Mouse (Mus musculus) lung, adult 18-20 months (tissue): ENCODE measurements around the gene Golgb1.

ENCODE experiments used
- DNase-seq, 2 experiments: peaks; one replicate each; pipeline ENCODE4 v3.0.0; 2022; ENCODE audit warnings: mixed read lengths in 2 of 2

The Golgb1 gene

GRCm38 (mm10) chr16:36946459-36947159 lies 71.7 kb downstream of the Golgb1 start:
- DNase-seq, result no peak

- DNase-seq, result no peak
These were observed 72.8 kb downstream of the Golgb1 start for GRCm38 (mm10) chr16:36947646-36948197.

GRCm38 (mm10) chr16:36949614-36950336 lies 74.8 kb downstream of the Golgb1 start:
- no peak for DNase-seq

DNA sequence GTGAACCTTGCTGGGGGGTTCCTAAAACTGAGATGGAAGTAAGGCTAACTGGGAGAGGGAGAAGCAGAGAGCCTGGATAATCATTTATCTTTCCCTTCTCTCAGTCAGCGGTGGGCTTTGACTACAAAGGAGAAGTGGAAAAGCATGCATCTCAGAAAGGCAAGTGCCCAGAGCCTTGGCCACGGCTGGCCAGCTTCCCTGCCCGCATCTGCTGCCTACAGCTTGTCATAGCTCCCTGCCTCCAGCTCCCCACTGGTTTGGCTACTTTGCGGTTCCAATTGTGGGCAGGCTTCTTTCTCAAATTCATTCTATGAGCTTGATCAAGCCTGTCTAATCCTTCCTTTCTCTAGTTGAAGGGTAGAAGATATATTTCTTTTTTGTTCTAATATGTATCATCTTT lies 76.1 kb downstream of the Golgb1 start:
- DNase-seq, result no peak

DNA sequence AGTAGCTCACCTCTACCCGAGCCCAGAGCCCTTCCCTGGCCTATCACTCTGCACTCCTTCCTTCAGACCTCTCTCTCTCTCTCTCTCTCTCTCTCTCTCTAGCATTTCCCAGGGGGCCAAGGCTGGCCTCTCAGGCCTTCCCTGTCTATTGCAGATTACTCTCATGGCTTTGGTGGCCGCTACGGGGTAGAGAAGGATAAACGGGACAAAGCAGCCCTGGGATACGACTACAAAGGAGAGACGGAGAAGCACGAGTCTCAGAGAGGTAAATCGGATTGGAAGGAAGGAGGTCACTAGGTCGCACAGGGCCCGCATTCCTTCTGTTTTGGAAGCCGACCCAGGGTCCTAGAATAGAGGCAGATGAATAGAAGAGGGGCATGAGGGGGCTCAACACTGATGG lies 80.2 kb downstream of the Golgb1 start:
- no peak for DNase-seq

DNA sequence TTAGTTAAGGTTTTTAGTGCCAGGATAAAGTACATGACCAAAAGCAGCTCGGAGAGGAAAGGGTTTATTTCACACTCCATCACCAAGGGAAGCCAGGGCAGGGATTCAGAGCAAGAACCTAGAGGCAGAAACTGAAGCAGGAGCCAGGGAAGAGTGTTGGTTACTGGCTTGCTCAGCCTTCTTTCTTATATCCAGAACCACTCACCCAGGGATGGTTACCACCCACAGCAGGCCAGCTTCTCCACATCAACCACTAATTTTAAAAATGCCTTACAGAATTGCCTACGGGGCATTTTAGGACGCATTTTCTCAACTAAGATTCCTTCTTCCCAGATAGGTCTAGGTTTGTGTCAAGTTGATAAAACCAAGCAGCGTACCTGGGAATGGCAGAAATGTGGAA lies 88.5 kb downstream of the Golgb1 start:
- no peak for DNase-seq

DNA sequence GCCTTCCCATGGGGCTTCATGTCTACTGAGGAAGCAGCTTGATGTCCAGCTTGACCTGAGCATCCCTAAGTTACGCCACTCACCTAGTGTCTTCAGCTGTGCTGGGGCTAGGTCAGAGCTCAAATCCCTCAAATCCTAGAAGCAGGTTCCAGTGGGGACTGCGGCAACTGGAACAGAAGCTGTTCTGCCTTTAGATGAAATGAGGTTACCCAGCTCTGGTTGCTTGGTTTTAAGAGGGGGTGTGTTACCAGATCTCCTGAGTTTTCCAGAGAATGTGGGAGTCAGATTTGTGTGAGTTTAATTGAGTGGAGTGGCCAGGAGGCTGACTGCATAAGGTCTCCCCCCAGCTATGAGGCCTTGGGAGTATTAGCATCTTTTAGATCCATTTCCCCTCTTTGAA lies 104.2 kb downstream of the Golgb1 start:
- no peak for DNase-seq
